Mouse (Mus musculus) midbrain, embryonic 14.5 days (tissue): ENCODE measurements around the gene Fam168a. TPM values are rescaled to one million over a fixed set of nuclear protein-coding genes. Genes with fewer than 3 reads are reported as not detected.

ENCODE experiments used
- ATAC-seq: fragments of 200-750 bp; cut with Nextera tagmentation; 2 replicates; pipeline ENCODE4 v1.8.0; 2017; ENCODE audit warnings: moderate number of reproducible peaks, moderate library complexity; ENCODE audit not compliant: low FRiP score, low TSS enrichment
- DNase-seq: peaks from one replicate; pipeline ENCODE4 v3.0.0-alpha.2; 2015
- H3K27ac ChIP-seq: fragments of 300-500 bp; sonication (generic); replicated peaks from 2 replicates; pipeline ENCODE4 v1.5.1; 2014; ENCODE audit warnings: mild to moderate bottlenecking, low read depth, low read length, moderate library complexity
- H3K27me3 ChIP-seq: fragments of 300-500 bp; sonication (generic); 2 replicates; pipeline ENCODE4 v1.6.1; 2014; ENCODE audit warnings: low read length, control low read depth, mixed read lengths; ENCODE audit not compliant: control insufficient read depth, insufficient read depth
- H3K36me3 ChIP-seq: fragments of 300-500 bp; sonication (generic); 2 replicates; pipeline ENCODE4 v1.6.1; 2014; ENCODE audit warnings: low read length, control low read depth; ENCODE audit not compliant: control insufficient read depth, insufficient read depth
- H3K4me1 ChIP-seq: fragments of 300-500 bp; sonication (generic); 2 replicates; pipeline ENCODE4 v1.6.1; 2014; ENCODE audit warnings: mild to moderate bottlenecking, antibody characterized with exemption, low read length, control low read depth; ENCODE audit not compliant: control insufficient read depth, insufficient read depth
- H3K4me2 ChIP-seq: fragments of 300-500 bp; sonication (generic); 2 replicates; pipeline ENCODE4 v1.6.1; 2014; ENCODE audit warnings: mild to moderate bottlenecking, low read length, moderate library complexity
- H3K4me3 ChIP-seq: fragments of 300-500 bp; sonication (generic); replicated peaks from 2 replicates; pipeline ENCODE4 v1.5.1; 2014; ENCODE audit warnings: low read depth, low read length
- H3K9ac ChIP-seq: fragments of 300-500 bp; sonication (generic); replicated peaks from 2 replicates; pipeline ENCODE4 v1.6.1; 2014; ENCODE audit warnings: mild to moderate bottlenecking, low read length, moderate library complexity
- H3K9me3 ChIP-seq: fragments of 300-500 bp; sonication (generic); 2 replicates; pipeline ENCODE4 v1.6.1; 2016; ENCODE audit warnings: low read length, control low read depth, mixed read lengths; ENCODE audit not compliant: control insufficient read depth
- WGBS: fragments of 180-500 bp; shearing (Covaris S2); extraction: QIAGEN DNeasy Blood & Tissue Kit; methylation state at CpG from one replicate; pipeline ENCODE4 v1.1.7; 2014; 5-methylcytosine and 5-hydroxymethylcytosine counted together
- polyA plus RNA-seq: library from polyadenylated mRNA; unstranded; fragments of >200 nt; fragmentation: Nextera tagmentation; extraction: Ambion mirVana; gene quantifications from 2 replicates; pipeline ENCODE4 v1.2.1, GENCODE M21; 2014

The Fam168a gene
- 113 and 128 TPM in 2 replicates for polyA plus RNA-seq

DNA sequence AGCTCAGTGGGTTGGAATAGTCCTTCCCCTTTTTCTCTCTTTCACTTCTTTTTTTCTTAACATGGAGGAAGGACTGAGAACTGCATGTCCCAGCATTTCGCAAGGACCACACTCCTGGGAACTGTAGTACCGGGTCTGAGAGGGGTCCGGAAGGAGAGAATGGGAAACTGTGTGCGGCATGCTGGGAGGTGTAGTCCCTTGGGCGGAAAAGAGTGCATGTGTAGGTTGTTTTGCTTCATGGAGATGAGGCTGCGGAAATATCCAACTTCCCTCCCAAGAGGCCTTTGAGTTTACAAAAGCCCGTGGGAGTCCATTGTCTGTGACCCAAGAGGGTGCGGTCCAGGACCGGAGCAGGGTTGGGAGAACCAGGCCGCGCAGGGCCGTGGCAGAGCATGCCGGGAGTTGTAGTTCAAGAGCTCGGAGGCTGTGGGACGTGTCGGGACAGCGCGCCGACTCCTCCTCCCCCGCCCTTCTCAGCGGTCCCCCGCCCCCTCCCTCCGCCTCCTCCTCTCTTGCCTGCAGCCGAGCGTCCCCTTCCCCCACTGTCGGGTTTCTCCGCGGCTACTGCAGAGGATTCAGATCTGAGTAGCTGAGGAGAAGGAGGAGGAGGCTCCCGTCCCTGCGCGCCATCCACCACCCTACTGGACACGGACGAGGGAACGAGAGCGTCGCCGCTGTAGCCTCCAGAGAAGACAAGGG, at the start of gene Fam168a:
Gene Fam168a (plus strand): TSS at position 493 of the 699 bp plus-strand sequence.
- H3K4me3 ChIP-seq, result peak within 1 kb of the TSS; percentile 82
- under 1% methylated on average over 34 of the region's 37 CpGs for WGBS
- peak within 1 kb of the TSS; percentile 97 for H3K9ac ChIP-seq
- H3K4me1 ChIP-seq, result peaks cover 20% of the 10 kb centered on the region
- no peaks in the 10 kb centered on the region for H3K36me3 ChIP-seq
- peak within 1 kb of the TSS; percentile 75 for H3K4me2 ChIP-seq
- H3K9me3 ChIP-seq, result no peaks in the 10 kb centered on the region
- H3K27me3 ChIP-seq, result no peaks in the 10 kb centered on the region
- DNase-seq (peak; percentile 97), ATAC-seq (peak; percentile 97)
- peak within 1 kb of the TSS; percentile 100 for H3K27ac ChIP-seq

- DNase-seq, result no peak
Observed at GRCm38 (mm10) chr7:100656739-100657138, 49.7 kb upstream of the Fam168a start.

DNA sequence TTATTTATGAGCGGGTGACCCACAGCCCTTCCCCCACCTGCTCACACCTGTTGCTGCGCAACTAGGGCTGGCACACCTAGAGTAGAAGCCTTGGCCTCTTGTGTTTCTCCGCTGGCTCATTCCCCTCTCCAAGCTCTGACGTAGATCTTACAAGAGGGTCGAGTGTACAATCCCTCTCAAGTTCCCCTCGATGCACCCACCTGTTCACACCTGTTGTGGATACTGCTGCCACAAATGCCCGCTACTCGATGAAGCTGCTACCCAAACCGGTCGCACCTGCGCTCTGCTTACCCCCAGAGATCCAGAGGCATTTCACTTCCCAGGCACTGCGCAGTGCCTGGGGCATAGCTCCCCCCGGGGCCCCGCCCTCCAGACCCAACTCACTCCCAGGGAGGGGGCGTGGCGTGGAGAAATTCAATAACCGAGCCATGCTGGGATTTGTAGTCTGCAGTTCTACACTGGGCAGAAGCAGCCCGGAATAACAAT, 48.3 kb upstream of the Fam168a start:
- H3K4me2 ChIP-seq, result no peak overlapping the region
- H3K27ac ChIP-seq, result no peak overlapping the region
- ATAC-seq (no peak), DNase-seq (peak; percentile 52)
- H3K4me3 ChIP-seq, result no peak overlapping the region
- H3K27me3 ChIP-seq, result no peaks in the 10 kb centered on the region
- H3K4me1 ChIP-seq, result peaks cover 6% of the 10 kb centered on the region
- H3K9me3 ChIP-seq, result no peaks in the 10 kb centered on the region
- no peak overlapping the region for H3K9ac ChIP-seq
- WGBS, result 32% methylated on average over 18 of the region's 18 CpGs
- H3K36me3 ChIP-seq, result no peaks in the 10 kb centered on the region

More at GRCm38 (mm10) chr7:100656739-100657138, 49.7 kb upstream of the Fam168a start:
- 51% methylated on average over 5 of the region's 5 CpGs for WGBS
- Histone ChIP-seq H3K27me3 (no peaks in the 10 kb centered on the region), H3K36me3 (0 out of 2 replicates have a peak, but pooled peaks cover 2% of the 10 kb centered on the region), H3K9ac (no peak overlapping the region), H3K27ac (no peak overlapping the region), H3K9me3 (no peaks in the 10 kb centered on the region), H3K4me3 (no peak overlapping the region), H3K4me1 (peaks cover 6% of the 10 kb centered on the region; the same call in 1 of the 2 replicates), H3K4me2 (no peak overlapping the region)
- ATAC-seq, result no peak

DNA sequence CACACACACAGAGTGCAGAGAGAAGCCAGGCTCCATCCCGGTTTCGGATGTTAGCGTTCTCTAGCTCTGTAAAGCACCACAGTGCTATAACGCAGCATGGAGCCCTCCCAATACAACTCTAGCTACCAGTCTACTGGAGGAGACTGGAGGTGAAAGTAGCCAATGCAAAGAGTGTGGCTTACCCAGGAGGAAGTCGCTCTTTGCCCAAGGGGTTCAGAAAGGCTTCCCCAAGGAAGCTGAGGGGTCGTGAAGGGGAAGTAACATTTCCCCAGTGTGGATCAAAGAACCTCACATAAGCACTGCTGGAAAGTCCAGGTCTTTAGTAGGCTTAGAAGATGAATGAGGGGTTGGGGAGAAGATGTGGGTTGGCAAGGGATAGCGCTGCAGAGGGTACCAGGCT, 45.2 kb upstream of the Fam168a start:
- H3K4me1 ChIP-seq, result peaks cover 6% of the 10 kb centered on the region; the same call in 1 of the 2 replicates
- DNase-seq, result no peak
- H3K27ac ChIP-seq, result no peak overlapping the region
- no peaks in the 10 kb centered on the region for H3K27me3 ChIP-seq
- no peak overlapping the region for H3K9ac ChIP-seq
- H3K9me3 ChIP-seq, result no peaks in the 10 kb centered on the region
- H3K4me2 ChIP-seq, result no peak overlapping the region
- H3K36me3 ChIP-seq, result no peaks in the 10 kb centered on the region
- ATAC-seq, result no peak
- no peak overlapping the region for H3K4me3 ChIP-seq
- WGBS, result 89% methylated on average over 7 of the region's 7 CpGs

DNA sequence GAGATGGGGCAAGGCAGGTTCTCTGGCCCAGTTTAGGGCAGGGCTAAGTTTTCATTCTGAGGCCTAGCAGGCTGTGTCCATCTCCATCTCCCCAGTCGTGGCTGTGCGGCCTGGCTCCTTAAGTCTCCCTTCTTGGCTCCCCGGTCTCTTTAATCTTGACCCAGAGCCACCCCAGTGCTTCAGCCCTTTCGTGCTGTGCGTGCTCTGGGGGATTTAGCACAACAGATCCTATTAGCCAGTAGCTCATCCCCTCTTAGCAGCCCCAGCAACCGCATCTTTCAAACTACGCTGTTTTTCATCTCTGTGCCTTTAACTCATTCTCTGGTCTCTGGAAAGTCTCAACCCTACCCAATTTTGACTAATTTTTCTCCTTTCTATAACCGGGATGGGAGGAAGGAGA, 44.2 kb upstream of the Fam168a start, which contains the start of gene Plekhb1:
Gene Plekhb1 (minus strand): TSS at position 184 of the 400 bp plus-strand sequence.
- Histone ChIP-seq H3K4me3 (no peak within 1 kb of the TSS), H3K27ac (0 out of 2 replicates have a peak within 1 kb of the TSS, but pooled peaks have one; percentile 0), H3K4me2 (peak within 1 kb of the TSS; percentile 35), H3K27me3 (no peaks in the 10 kb centered on the region), H3K36me3 (no peaks in the 10 kb centered on the region), H3K9ac (no peak within 1 kb of the TSS; the same call in 1 of the 2 replicates), H3K4me1 (peaks cover 6% of the 10 kb centered on the region; the same call in 1 of the 2 replicates), H3K9me3 (no peaks in the 10 kb centered on the region)
- 42% methylated on average over 8 of the region's 8 CpGs for WGBS
- ATAC-seq (no peak), DNase-seq (no peak)

- peak; percentile 76 for ATAC-seq
- H3K4me3 ChIP-seq, result no peak overlapping the region
- H3K27ac ChIP-seq, result 0 out of 2 replicates have a peak overlapping the region, but pooled peaks have one; percentile 0
Observed at GRCm38 (mm10) chr7:100663190-100663589, 43.2 kb upstream of the Fam168a start.

DNA sequence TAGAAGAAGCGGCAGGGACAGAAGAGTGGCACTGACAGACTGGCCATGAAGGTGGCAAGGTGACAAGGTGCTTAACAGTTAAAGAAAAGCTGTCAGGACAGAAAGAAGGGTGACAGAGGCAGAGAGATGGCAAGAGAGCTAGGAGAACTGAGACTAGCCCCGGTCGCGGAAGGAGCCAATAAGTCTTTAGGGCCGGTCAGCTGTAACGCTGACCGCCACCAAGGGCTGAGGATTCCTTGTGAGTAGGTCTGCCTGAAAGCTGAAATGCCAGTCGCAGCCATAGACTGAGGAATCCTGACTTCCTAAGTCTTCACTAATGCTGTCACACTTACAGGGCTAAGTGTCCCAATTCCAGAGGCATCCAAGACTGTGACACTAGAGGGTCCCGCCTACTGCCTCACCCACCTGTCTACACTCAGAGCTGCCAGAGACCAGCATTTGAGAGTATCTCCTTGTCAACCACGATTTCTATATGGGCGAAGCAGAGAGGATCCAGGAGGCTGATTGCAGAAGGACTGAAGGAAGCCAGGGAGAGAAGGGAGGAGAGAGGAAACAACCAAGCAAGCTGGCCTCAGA, 42.6 kb upstream of the Fam168a start:
- no peak overlapping the region for H3K4me3 ChIP-seq
- H3K4me1 ChIP-seq, result peaks cover 6% of the 10 kb centered on the region; the same call in 1 of the 2 replicates
- H3K9ac ChIP-seq, result peak overlapping the region; percentile 34; the same call in 1 of the 2 replicates
- H3K4me2 ChIP-seq, result peak overlapping the region; percentile 35
- H3K36me3 ChIP-seq, result no peaks in the 10 kb centered on the region
- ATAC-seq (no peak), DNase-seq (no peak)
- 0 out of 2 replicates have a peak overlapping the region, but pooled peaks have one; percentile 0 for H3K27ac ChIP-seq
- H3K9me3 ChIP-seq, result no peaks in the 10 kb centered on the region
- no peaks in the 10 kb centered on the region for H3K27me3 ChIP-seq
- WGBS, result 48% methylated on average over 11 of the region's 11 CpGs

More at GRCm38 (mm10) chr7:100663190-100663589, 43.2 kb upstream of the Fam168a start:
- Histone ChIP-seq H3K9me3 (no peaks in the 10 kb centered on the region), H3K4me1 (peaks cover 6% of the 10 kb centered on the region; the same call in 1 of the 2 replicates), H3K36me3 (no peaks in the 10 kb centered on the region), H3K27me3 (no peaks in the 10 kb centered on the region), H3K4me2 (peak overlapping the region; percentile 35), H3K9ac (peak overlapping the region; percentile 34; the same call in 1 of the 2 replicates)
- DNase-seq, result peak; percentile 95
- WGBS, result 2% methylated on average over 13 of the region's 13 CpGs

DNA sequence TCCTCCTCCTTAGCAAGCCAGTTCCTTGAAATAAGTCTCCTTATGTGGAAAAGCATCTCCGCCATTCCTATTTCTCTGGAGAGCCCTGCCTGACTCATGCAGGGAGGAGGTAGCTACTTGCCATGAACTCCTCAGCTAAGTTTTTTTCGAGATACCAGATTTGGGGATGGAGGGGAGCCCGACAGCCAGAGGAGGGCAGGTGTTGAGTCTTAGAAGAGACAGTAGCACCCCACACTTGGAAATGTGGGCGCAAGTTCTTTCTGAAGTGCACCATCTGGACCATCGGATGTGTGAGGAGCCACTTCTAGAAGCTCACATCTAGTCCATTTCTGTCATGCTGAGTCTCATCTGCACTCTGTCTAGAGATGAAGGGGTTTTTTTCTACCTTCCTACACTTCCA, 35.8 kb upstream of the Fam168a start:
- Histone ChIP-seq H3K36me3 (no peaks in the 10 kb centered on the region), H3K27ac (no peak overlapping the region), H3K4me3 (no peak overlapping the region), H3K27me3 (no peaks in the 10 kb centered on the region), H3K9me3 (no peaks in the 10 kb centered on the region), H3K4me1 (no peaks in the 10 kb centered on the region), H3K9ac (no peak overlapping the region), H3K4me2 (no peak overlapping the region)
- DNase-seq (no peak), ATAC-seq (no peak)
- 92% methylated on average over 5 of the region's 5 CpGs for WGBS
